Mouse (Mus musculus) ES-E14 (cell line): ENCODE data around the gene Hc.

ENCODE experiments used
- CHD2 ChIP-seq: IDR thresholded peaks from 2 replicates; pipeline ENCODE4 v1.6.1; 2014; ENCODE audit warnings: mild to moderate bottlenecking, low read depth, low read length, inconsistent platforms
- HCFC1 ChIP-seq: IDR thresholded peaks from 2 replicates; pipeline ENCODE4 v1.6.1; 2012; ENCODE audit warnings: low read length, inconsistent platforms, borderline replicate concordance; ENCODE audit not compliant: insufficient read depth
- MAFK ChIP-seq: IDR thresholded peaks from 2 replicates; pipeline ENCODE4 v1.6.1; 2014; ENCODE audit warnings: mild to moderate bottlenecking, low read depth, low read length, inconsistent platforms; ENCODE audit not compliant: insufficient read depth
- ZNF384 ChIP-seq: IDR thresholded peaks from 2 replicates; pipeline ENCODE4 v1.6.1; 2012; ENCODE audit warnings: low read depth, low read length, inconsistent platforms

- TF ChIP-seq HCFC1 (no peak), ZNF384 (no peak), CHD2 (no peak), MAFK (no peak)
Observed at GRCm38 (mm10) chr2:34962211-34962610, 99.0 kb downstream of the Hc start.
